Mouse (Mus musculus): ENCODE data around the gene Phyhd1. TPM values are rescaled to one million over a fixed set of nuclear protein-coding genes. Genes with fewer than 3 reads are reported as not detected.

The Phyhd1 gene
- polyA plus RNA-seq, 1 experiment: 32.2 TPM

DNA sequence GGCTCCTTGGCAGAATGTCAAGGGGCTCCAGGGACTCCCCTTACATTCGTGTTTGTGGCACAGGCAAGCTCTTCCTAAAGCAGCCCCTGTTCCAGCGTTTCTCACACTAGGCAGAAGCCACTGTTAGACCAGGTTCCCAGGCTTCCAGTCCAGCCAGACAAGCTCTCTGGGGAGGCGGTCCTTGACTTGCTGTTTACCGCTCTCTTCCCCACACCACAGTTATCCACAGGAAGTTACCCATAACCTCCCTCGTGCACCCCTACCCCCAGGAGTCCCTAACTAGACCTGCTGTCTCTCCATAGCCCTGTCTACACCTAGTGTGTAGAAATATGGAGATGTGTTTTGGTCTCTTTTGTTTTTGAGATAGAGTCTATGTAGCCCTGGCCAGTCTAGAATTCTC, 12.2 kb upstream of the Phyhd1 start:
- H3K27ac ChIP-seq (ENCODE audit: insufficient read depth, low read length): no peak overlapping the region
- TF ChIP-seq CTCF (IDR thresholded peaks at IDR 0.05; ENCODE audit: extremely low read depth, insufficient read depth, low read length) (no peak), POLR2A (IDR thresholded peaks at IDR 0.05; ENCODE audit: extremely low read depth, insufficient read depth, low read length) (no peak)

DNA sequence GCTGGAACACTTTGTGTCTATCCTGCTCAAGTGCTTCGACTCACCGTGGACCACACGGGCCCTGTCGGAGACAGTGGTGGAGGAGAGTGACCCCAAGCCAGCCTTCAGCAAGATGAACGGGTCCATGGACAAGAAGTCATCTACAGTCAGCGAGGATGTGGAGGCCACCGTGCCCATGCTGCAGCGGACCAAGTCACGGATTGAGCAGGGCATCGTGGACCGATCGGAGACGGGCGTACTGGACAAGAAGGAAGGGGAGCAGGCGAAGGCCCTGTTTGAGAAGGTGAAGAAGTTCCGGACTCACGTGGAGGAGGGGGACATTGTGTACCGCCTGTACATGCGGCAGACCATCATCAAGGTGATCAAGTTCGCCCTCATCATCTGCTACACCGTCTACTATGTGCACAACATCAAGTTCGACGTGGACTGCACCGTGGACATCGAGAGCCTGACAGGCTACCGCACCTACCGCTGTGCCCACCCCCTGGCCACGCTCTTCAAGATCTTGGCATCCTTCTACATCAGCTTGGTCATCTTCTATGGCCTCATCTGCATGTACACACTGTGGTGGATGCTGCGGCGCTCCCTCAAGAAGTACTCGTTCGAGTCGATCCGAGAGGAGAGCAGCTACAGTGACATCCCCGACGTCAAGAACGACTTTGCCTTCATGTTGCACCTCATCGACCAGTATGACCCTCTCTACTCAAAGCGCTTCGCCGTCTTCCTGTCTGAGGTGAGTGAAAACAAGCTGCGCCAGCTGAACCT, 10.2 kb upstream of the Phyhd1 start:
- Histone ChIP-seq H3K27ac (ENCODE audit: insufficient read depth, low read length) (no peak overlapping the region), H3K4me1 (ENCODE audit: control insufficient read depth, insufficient read depth, low read length) (peaks cover 12% of the 10 kb centered on the region), H3K4me3 (ENCODE audit: insufficient read depth, low read length) (no peak overlapping the region)
- TF ChIP-seq CTCF (IDR thresholded peaks at IDR 0.05; ENCODE audit: extremely low read depth, insufficient read depth, low read length) (no peak), POLR2A (IDR thresholded peaks at IDR 0.05; ENCODE audit: extremely low read depth, insufficient read depth, low read length) (no peak)

More for the DNA sequence above, 12.2 kb upstream of the Phyhd1 start:
- no peak overlapping the region for H3K4me3 ChIP-seq (ENCODE audit: insufficient read depth, low read length)
- peaks cover 11% of the 10 kb centered on the region for H3K4me1 ChIP-seq (ENCODE audit: control insufficient read depth, insufficient read depth, low read length)

DNA sequence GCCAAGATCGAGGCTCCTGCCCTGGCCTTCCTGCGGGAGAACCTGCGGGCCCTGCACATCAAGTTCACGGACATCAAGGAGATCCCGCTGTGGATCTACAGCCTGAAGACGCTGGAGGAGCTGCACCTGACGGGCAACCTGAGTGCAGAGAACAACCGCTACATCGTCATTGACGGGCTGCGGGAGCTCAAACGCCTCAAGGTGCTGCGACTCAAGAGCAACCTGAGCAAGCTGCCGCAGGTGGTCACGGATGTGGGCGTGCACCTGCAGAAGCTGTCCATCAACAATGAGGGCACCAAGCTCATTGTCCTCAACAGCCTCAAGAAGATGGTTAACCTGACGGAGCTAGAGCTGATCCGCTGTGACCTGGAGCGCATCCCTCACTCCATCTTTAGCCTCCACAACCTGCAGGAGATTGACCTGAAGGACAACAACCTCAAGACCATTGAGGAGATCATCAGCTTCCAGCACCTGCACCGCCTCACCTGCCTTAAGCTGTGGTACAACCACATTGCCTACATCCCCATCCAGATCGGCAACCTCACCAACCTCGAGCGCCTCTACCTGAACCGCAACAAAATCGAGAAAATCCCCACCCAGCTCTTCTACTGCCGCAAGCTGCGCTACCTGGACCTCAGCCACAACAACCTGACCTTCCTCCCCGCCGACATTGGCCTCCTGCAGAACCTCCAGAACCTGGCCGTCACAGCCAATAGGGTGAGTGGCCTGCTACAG, 9.2 kb upstream of the Phyhd1 start:
- Histone ChIP-seq H3K4me3 (ENCODE audit: insufficient read depth, low read length) (no peak overlapping the region), H3K27ac (ENCODE audit: insufficient read depth, low read length) (no peak overlapping the region), H3K4me1 (ENCODE audit: control insufficient read depth, insufficient read depth, low read length) (peaks cover 12% of the 10 kb centered on the region)
- TF ChIP-seq CTCF (IDR thresholded peaks at IDR 0.05; ENCODE audit: extremely low read depth, insufficient read depth, low read length) (no peak), POLR2A (IDR thresholded peaks at IDR 0.05; ENCODE audit: extremely low read depth, insufficient read depth, low read length) (no peak)

DNA sequence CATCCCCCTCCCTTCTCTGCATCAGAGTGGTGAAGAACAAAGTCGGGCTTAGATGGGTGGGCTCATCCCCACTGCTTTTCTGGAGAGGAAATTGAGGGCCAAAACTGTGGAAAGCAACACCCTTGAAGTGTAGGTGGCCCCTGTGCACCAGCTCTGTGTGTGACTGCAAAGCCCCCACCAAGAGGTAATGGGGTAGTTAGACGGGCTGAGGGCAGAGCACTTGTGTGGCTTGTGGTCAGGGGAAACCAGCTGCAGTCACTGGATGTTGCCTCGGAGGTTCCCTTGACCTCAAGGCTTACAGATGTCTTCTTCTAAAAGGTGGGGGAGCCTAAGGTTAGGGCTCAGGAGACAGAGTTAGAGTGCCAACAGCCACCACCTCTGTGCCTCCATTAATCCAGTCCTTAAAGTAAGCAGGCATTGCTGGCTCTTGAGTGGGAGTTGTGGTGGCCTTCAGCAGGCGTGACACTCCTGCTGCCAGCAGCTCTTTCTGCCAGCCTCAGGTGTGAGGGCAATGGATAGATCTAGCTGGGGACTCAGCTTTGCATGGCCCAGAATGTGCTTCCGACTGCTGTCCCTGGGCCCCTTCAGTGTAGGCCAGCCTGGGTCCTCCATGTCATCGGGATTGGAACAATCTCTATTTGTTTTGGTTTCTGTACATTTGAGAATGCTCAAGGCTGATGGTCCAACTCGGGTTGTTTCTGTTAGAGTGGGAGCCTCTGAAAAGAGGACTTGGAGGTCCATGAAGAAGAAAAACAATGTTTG, 8.1 kb upstream of the Phyhd1 start:
- TF ChIP-seq CTCF (IDR thresholded peaks at IDR 0.05; ENCODE audit: extremely low read depth, insufficient read depth, low read length): no peak
- no peak for TF ChIP-seq POLR2A (IDR thresholded peaks at IDR 0.05; ENCODE audit: extremely low read depth, insufficient read depth, low read length)
- no peak overlapping the region for H3K4me3 ChIP-seq (ENCODE audit: insufficient read depth, low read length)
- peaks cover 6% of the 10 kb centered on the region for H3K4me1 ChIP-seq (ENCODE audit: control insufficient read depth, insufficient read depth, low read length)
- 0 out of 2 replicates have a peak overlapping the region, but pooled peaks have one; percentile 18 for H3K27ac ChIP-seq (ENCODE audit: insufficient read depth, low read length)

DNA sequence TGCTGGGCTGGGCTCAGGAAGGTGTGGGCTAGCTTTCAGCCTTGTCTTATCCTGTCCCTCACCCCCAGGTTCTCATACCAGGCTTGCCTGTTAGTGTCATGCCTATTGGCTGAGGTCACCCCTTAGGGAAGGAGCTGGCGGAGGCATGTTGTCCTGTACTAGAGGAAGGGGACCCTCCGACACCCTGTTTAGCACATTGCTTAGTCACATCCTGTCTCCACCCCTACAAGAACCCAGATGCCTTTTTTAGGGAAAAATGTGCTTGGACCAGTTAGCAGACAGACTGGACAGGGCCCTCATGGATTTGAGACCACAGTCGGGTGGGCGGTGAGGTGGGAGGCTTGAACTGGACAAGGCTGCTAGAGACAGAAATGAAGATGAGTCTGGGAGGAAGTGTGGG, 7.4 kb upstream of the Phyhd1 start:
- TF ChIP-seq CTCF (IDR thresholded peaks at IDR 0.05; ENCODE audit: extremely low read depth, insufficient read depth, low read length) (no peak), POLR2A (IDR thresholded peaks at IDR 0.05; ENCODE audit: extremely low read depth, insufficient read depth, low read length) (no peak)
- Histone ChIP-seq H3K27ac (ENCODE audit: insufficient read depth, low read length) (no peak overlapping the region), H3K4me1 (ENCODE audit: control insufficient read depth, insufficient read depth, low read length) (peaks cover 8% of the 10 kb centered on the region), H3K4me3 (ENCODE audit: insufficient read depth, low read length) (no peak overlapping the region)

DNA sequence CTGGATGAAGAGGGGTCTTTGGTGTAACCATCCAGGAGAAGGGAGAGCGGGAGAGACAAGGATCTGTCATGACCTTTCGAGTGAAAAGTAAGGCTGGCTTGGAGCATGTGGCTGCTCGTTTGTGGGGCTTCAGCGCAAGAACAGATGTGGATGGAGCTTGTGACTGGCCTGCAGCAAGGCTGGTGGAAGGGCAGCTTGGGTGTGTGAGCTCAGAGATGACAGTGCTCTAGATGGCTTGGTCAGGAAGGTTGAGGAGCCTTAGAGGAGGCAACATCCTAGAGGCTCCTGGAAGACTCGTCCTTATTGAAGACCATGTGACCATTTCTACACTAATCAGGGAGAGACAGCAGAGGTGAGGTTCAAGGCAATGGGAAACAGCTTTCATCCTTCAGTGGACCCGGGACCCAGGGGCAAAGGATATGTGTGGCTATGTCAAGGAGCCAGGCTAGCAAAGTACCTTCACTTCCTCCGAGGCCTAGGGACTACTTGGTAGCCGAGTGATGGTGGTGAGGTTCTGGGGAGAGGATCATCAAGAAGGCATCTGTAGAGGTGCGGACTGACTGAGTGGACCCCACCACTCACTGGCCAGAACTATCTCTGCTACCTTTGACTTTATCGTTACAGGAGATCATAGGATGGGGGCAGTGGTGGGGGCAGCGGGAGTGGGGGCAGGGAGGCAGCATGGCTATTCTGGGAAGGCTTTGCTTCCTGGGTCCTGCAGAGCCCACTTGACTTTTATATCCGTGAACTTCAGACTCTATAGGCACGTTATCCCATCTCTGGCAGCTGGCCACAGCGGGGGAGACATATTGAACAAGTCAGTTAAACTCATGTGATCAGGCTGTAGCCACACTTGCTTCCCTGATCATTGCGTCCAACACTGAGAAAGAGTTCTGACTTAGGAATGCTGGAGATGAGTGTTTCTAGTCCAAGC, 6.6 kb upstream of the Phyhd1 start:
- no peak overlapping the region for H3K4me3 ChIP-seq (ENCODE audit: insufficient read depth, low read length)
- H3K27ac ChIP-seq (ENCODE audit: insufficient read depth, low read length): no peak overlapping the region
- H3K4me1 ChIP-seq (ENCODE audit: control insufficient read depth, insufficient read depth, low read length): peaks cover 8% of the 10 kb centered on the region
- TF ChIP-seq POLR2A (IDR thresholded peaks at IDR 0.05; ENCODE audit: extremely low read depth, insufficient read depth, low read length) (no peak), CTCF (IDR thresholded peaks at IDR 0.05; ENCODE audit: extremely low read depth, insufficient read depth, low read length) (no peak)

DNA sequence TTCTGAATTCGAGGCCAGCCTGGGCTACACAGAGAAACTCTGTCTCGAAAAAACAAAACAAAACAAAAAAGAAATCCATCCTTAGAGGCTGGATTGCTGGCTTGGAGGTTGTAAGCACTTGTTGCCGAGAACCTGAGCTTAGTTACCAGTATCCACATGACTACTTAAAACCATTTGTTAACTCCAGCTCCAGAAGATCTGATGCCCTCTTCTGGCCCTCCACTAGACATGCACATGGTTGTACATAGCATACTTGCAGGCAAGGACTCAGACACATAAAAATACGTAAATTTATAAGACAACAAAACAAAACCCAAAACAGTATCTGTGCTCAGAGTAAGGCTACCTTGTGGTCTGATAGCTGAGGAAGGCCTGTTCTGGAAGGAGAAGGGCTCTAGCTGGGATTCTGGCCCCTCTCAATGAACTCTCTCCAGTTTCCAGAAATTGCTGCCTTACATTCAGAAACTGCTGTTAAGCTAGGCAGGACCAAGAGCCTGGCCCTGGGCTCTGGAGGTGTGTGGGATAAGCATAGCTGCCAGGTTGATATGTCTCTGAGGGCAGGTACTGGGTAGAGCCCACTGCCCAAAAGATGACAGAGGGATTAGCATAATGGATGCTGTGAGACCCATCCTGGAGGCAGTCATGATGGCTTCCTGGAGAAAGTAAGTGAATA, 4.8 kb upstream of the Phyhd1 start:
- no peak overlapping the region for H3K4me3 ChIP-seq (ENCODE audit: insufficient read depth, low read length)
- no peak for TF ChIP-seq POLR2A (IDR thresholded peaks at IDR 0.05; ENCODE audit: extremely low read depth, insufficient read depth, low read length)
- no peak for TF ChIP-seq CTCF (IDR thresholded peaks at IDR 0.05; ENCODE audit: extremely low read depth, insufficient read depth, low read length)
- H3K27ac ChIP-seq (ENCODE audit: insufficient read depth, low read length): no peak overlapping the region
- H3K4me1 ChIP-seq (ENCODE audit: control insufficient read depth, insufficient read depth, low read length): peaks cover 10% of the 10 kb centered on the region
